Mouse (Mus musculus) thymus, adult 2 months (tissue): ENCODE results near the gene Pip5kl1. TPM values are rescaled to one million over a fixed set of nuclear protein-coding genes. Genes with fewer than 3 reads are reported as not detected.

ENCODE experiments used
- DNase-seq: peaks from one replicate; pipeline ENCODE4 v3.0.0; 2021
- H3K27ac ChIP-seq: fragments of 200-500 bp; 2 replicates; pipeline ENCODE4 v1.5.1; 2012; ENCODE audit warnings: low read length, control low read depth; ENCODE audit not compliant: control insufficient read depth, insufficient read depth
- H3K27me3 ChIP-seq: fragments of 200-500 bp; 2 replicates; pipeline ENCODE4 v1.6.1; 2012; ENCODE audit warnings: mild to moderate bottlenecking, low read length, moderate library complexity, mixed read lengths; ENCODE audit not compliant: control insufficient read depth, insufficient read depth
- H3K36me3 ChIP-seq: fragments of 200-500 bp; 2 replicates; pipeline ENCODE4 v1.6.1; 2012; ENCODE audit warnings: mild to moderate bottlenecking, low read length, moderate library complexity; ENCODE audit not compliant: control insufficient read depth, insufficient read depth
- H3K4me1 ChIP-seq: fragments of 200-500 bp; replicated peaks from 2 replicates; pipeline ENCODE4 v1.6.1; 2012; ENCODE audit warnings: low read length; ENCODE audit not compliant: control insufficient read depth, insufficient read depth
- H3K4me3 ChIP-seq: fragments of 200-500 bp; 2 replicates; pipeline ENCODE4 v1.5.1; 2012; ENCODE audit warnings: mild to moderate bottlenecking, low read length, control low read depth, moderate library complexity; ENCODE audit not compliant: control insufficient read depth, insufficient read depth
- CTCF ChIP-seq: fragments of 200-500 bp; IDR thresholded peaks from 2 replicates; pipeline ENCODE4 v1.5.1; 2012; ENCODE audit warnings: mild to moderate bottlenecking, control low read depth, low read length, moderate library complexity, borderline replicate concordance; ENCODE audit not compliant: control insufficient read depth, poor library complexity, insufficient read depth; ENCODE audit errors: extremely low read depth
- POLR2A ChIP-seq: fragments of 200-500 bp; IDR thresholded peaks from 2 replicates; pipeline ENCODE4 v1.6.1; 2012; ENCODE audit warnings: mild to moderate bottlenecking, low read length, control low read depth, moderate library complexity; ENCODE audit not compliant: control insufficient read depth, poor library complexity, insufficient read depth; ENCODE audit errors: extremely low read depth
- WGBS: fragments of 180-500 bp; shearing (Covaris S2); methylation state at CpG from one replicate; pipeline ENCODE4 v1.1.7; 2018; 5-methylcytosine and 5-hydroxymethylcytosine counted together
- polyA plus RNA-seq: library from polyadenylated mRNA; depleted of rRNA; stranded (reverse); fragments of >200 nt; gene quantifications from 2 replicates; pipeline ENCODE4 v1.2.3, GENCODE M21; 2012

Pip5kl1 gene
- polyA plus RNA-seq, 1 experiment: 0.92 TPM

- peaks cover 16% of the 10 kb centered on the region for H3K4me1 ChIP-seq
- no peak for DNase-seq
- no peak overlapping the region for H3K4me3 ChIP-seq
- no peaks in the 10 kb centered on the region for H3K36me3 ChIP-seq
- no peak overlapping the region for H3K27ac ChIP-seq
- WGBS: 95% methylated on average over 11 of the region's 11 CpGs
- TF ChIP-seq CTCF (no peak), POLR2A (no peak)
- H3K27me3 ChIP-seq: no peaks in the 10 kb centered on the region
Observed at GRCm38 (mm10) chr2:32572196-32572595, 2.4 kb upstream of the Pip5kl1 start.

GRCm38 (mm10) chr2:32574901-32575585 is 446 bp downstream of the Pip5kl1 start:
- WGBS: 7% methylated on average over 26 of the region's 26 CpGs
- 0 out of 2 replicates have a peak, but pooled peaks have one; percentile 43 for TF ChIP-seq CTCF
- TF ChIP-seq POLR2A: no peak
- no peaks in the 10 kb centered on the region for H3K36me3 ChIP-seq
- H3K27me3 ChIP-seq: no peaks in the 10 kb centered on the region
- 0 out of 2 replicates have a peak overlapping the region, but pooled peaks have one; percentile 12 for H3K4me3 ChIP-seq
- DNase-seq: peak; percentile 72
- H3K27ac ChIP-seq: no peak overlapping the region
- peaks cover 16% of the 10 kb centered on the region for H3K4me1 ChIP-seq

- Histone ChIP-seq H3K4me3 (0 out of 2 replicates have a peak within 1 kb of the TSS, but pooled peaks have one; percentile 12), H3K27me3 (no peaks in the 10 kb centered on the region), H3K36me3 (no peaks in the 10 kb centered on the region), H3K4me1 (peaks cover 16% of the 10 kb centered on the region), H3K27ac (no peak within 1 kb of the TSS)
- DNase-seq: peak; percentile 54
- WGBS: 26% methylated on average over 28 of the region's 28 CpGs
- TF ChIP-seq CTCF (no peak), POLR2A (no peak)
Observed at GRCm38 (mm10) chr2:32575586-32576160, 1.1 kb downstream of the Pip5kl1 start, which contains the start of gene 9430097D07Rik. Gene 9430097D07Rik (minus strand): TSS chr2:32575684.

GRCm38 (mm10) chr2:32576532-32576931 is 1.9 kb downstream of the Pip5kl1 start:
- TF ChIP-seq POLR2A: no peak
- no peak for TF ChIP-seq CTCF
- DNase-seq: no peak
- 90% methylated on average over 9 of the region's 9 CpGs for WGBS
- no peak overlapping the region for H3K4me3 ChIP-seq
- H3K27me3 ChIP-seq: no peaks in the 10 kb centered on the region
- H3K36me3 ChIP-seq: no peaks in the 10 kb centered on the region
- no peak overlapping the region for H3K27ac ChIP-seq
- peaks cover 11% of the 10 kb centered on the region for H3K4me1 ChIP-seq

GRCm38 (mm10) chr2:32578146-32579046 is 3.8 kb downstream of the Pip5kl1 start:
- WGBS: 50% methylated on average over 28 of the region's 30 CpGs
- H3K4me1 ChIP-seq: peaks cover 11% of the 10 kb centered on the region
- DNase-seq: no peak
- no peak overlapping the region for H3K4me3 ChIP-seq
- no peaks in the 10 kb centered on the region for H3K36me3 ChIP-seq
- TF ChIP-seq POLR2A: no peak
- TF ChIP-seq CTCF: no peak
- H3K27ac ChIP-seq: no peak overlapping the region
- no peaks in the 10 kb centered on the region for H3K27me3 ChIP-seq

GRCm38 (mm10) chr2:32581450-32582095 is 7.0 kb downstream of the Pip5kl1 start:
- no peak for DNase-seq
- no peak overlapping the region for H3K27ac ChIP-seq
- no peak overlapping the region for H3K4me3 ChIP-seq
- no peaks in the 10 kb centered on the region for H3K36me3 ChIP-seq
- no peaks in the 10 kb centered on the region for H3K27me3 ChIP-seq
- H3K4me1 ChIP-seq: peaks cover 11% of the 10 kb centered on the region
- TF ChIP-seq POLR2A: no peak
- TF ChIP-seq CTCF: no peak
- 65% methylated on average over 19 of the region's 19 CpGs for WGBS
